Mouse (Mus musculus) ES-Bruce4 (cell line): Measurements from ENCODE around the gene Lamc1. TPM values are rescaled to one million over a fixed set of nuclear protein-coding genes. Genes with fewer than 3 reads are reported as not detected.
A peak's percentile ranks its signal among the peaks of the same experiment; 100 is the strongest.

ENCODE experiments used
- H3K27ac ChIP-seq: 2 replicates; pipeline ENCODE4 v1.5.1; 2012; ENCODE audit warnings: low read length, inconsistent platforms; ENCODE audit not compliant: insufficient read depth
- H3K27me3 ChIP-seq: 2 replicates; pipeline ENCODE4 v1.6.1; 2012; ENCODE audit warnings: mild to moderate bottlenecking, low read length, inconsistent platforms; ENCODE audit not compliant: control insufficient read depth, poor library complexity, insufficient read depth, severe bottlenecking
- H3K36me3 ChIP-seq: 2 replicates; pipeline ENCODE4 v1.6.1; 2012; ENCODE audit warnings: inconsistent platforms, mild to moderate bottlenecking, low read length, moderate library complexity; ENCODE audit not compliant: control insufficient read depth, poor library complexity, insufficient read depth, severe bottlenecking
- H3K4me1 ChIP-seq: one replicate; pipeline ENCODE4 v1.8.1; 2011; ENCODE audit warnings: low read length; ENCODE audit not compliant: control insufficient read depth, insufficient read depth
- H3K4me3 ChIP-seq: 2 replicates; pipeline ENCODE4 v1.5.1; 2011; ENCODE audit warnings: low read depth, mild to moderate bottlenecking, low read length
- H3K9ac ChIP-seq: 2 replicates; pipeline ENCODE4 v1.6.1; 2012; ENCODE audit warnings: low read depth, mild to moderate bottlenecking, inconsistent platforms; ENCODE audit not compliant: poor library complexity, severe bottlenecking
- H3K9me3 ChIP-seq: replicated peaks from 2 replicates; pipeline ENCODE4 v1.6.1; 2012; ENCODE audit warnings: mild to moderate bottlenecking, low read length, inconsistent platforms; ENCODE audit not compliant: control insufficient read depth, poor library complexity, insufficient read depth, severe bottlenecking
- CTCF ChIP-seq: IDR thresholded peaks from one replicate; pipeline ENCODE4 v1.8.1; 2011; ENCODE audit warnings: low read depth, low read length
- EP300 ChIP-seq: IDR thresholded peaks from 2 replicates; pipeline ENCODE4 v1.6.1; 2011; ENCODE audit warnings: low read depth, low read length; ENCODE audit not compliant: insufficient read depth
- POLR2A ChIP-seq: IDR thresholded peaks from one replicate; pipeline ENCODE4 v1.8.1; 2011; ENCODE audit warnings: low read length; ENCODE audit not compliant: insufficient read depth
- polyA plus RNA-seq: library from polyadenylated mRNA; stranded (reverse); fragments of >200 nt; gene quantifications from 2 replicates; pipeline ENCODE4 v1.2.4, GENCODE M21; 2011; ENCODE audit warnings: low read depth; ENCODE audit not compliant: missing spikeins, insufficient read depth, insufficient read length

Gene Lamc1
- 195 and 233 TPM in 2 replicates for polyA plus RNA-seq

GRCm38 (mm10) chr1:153332444-153333295 lies at the start of gene Lamc1:
Lamc1 (minus strand) TSS chr1:153332786.
- peak; percentile 86 for TF ChIP-seq POLR2A
- no peak for TF ChIP-seq CTCF
- peak; percentile 54; the same call in 1 of the 2 replicates for TF ChIP-seq EP300

GRCm38 (mm10) chr1:153380746-153381282 lies 48.2 kb upstream of the Lamc1 start:
- no peak overlapping the region for H3K9ac ChIP-seq
- TF ChIP-seq CTCF (no peak), EP300 (no peak), POLR2A (no peak)
- no peaks in the 10 kb centered on the region for H3K36me3 ChIP-seq
- H3K4me3 ChIP-seq, result no peak overlapping the region
- H3K27ac ChIP-seq, result no peak overlapping the region
- H3K4me1 ChIP-seq, result peaks cover 2% of the 10 kb centered on the region
- no peaks in the 10 kb centered on the region for H3K27me3 ChIP-seq
- H3K9me3 ChIP-seq, result no peaks in the 10 kb centered on the region

More at GRCm38 (mm10) chr1:153332444-153333295, at the start of gene Lamc1:
- no peaks in the 10 kb centered on the region for H3K9me3 ChIP-seq
- H3K4me1 ChIP-seq, result peaks cover 3% of the 10 kb centered on the region
- no peaks in the 10 kb centered on the region for H3K27me3 ChIP-seq
- peak within 1 kb of the TSS; percentile 82 for H3K4me3 ChIP-seq
- H3K9ac ChIP-seq, result peak within 1 kb of the TSS; percentile 94
- peak within 1 kb of the TSS; percentile 68 for H3K27ac ChIP-seq
- peaks cover 6% of the 10 kb centered on the region; the same call in 1 of the 2 replicates for H3K36me3 ChIP-seq

GRCm38 (mm10) chr1:153379832-153380231 lies 47.2 kb upstream of the Lamc1 start:
- H3K27ac ChIP-seq, result 0 out of 2 replicates have a peak overlapping the region, but pooled peaks have one; percentile 3
- TF ChIP-seq POLR2A, result no peak
- TF ChIP-seq EP300, result no peak
- TF ChIP-seq CTCF, result no peak
- H3K36me3 ChIP-seq, result no peaks in the 10 kb centered on the region
- no peaks in the 10 kb centered on the region for H3K9me3 ChIP-seq
- H3K27me3 ChIP-seq, result no peaks in the 10 kb centered on the region
- no peak overlapping the region for H3K4me3 ChIP-seq
- peaks cover 2% of the 10 kb centered on the region for H3K4me1 ChIP-seq
- H3K9ac ChIP-seq, result no peak overlapping the region

GRCm38 (mm10) chr1:153378587-153378986 lies 46.0 kb upstream of the Lamc1 start:
- no peak for TF ChIP-seq CTCF
- TF ChIP-seq POLR2A, result no peak
- TF ChIP-seq EP300, result no peak
- H3K9ac ChIP-seq, result no peak overlapping the region
- H3K36me3 ChIP-seq, result no peaks in the 10 kb centered on the region
- no peaks in the 10 kb centered on the region for H3K9me3 ChIP-seq
- H3K27ac ChIP-seq, result peak overlapping the region; percentile 82
- no peaks in the 10 kb centered on the region for H3K4me1 ChIP-seq
- no peak overlapping the region for H3K4me3 ChIP-seq
- no peaks in the 10 kb centered on the region for H3K27me3 ChIP-seq

- TF ChIP-seq EP300 (peak; percentile 85), CTCF (no peak)
- peak overlapping the region; percentile 97 for H3K27ac ChIP-seq
- H3K4me1 ChIP-seq, result no peaks in the 10 kb centered on the region
- H3K27me3 ChIP-seq, result no peaks in the 10 kb centered on the region
- no peaks in the 10 kb centered on the region for H3K9me3 ChIP-seq
- H3K4me3 ChIP-seq, result no peak overlapping the region
- no peak overlapping the region; the same call in 1 of the 2 replicates for H3K9ac ChIP-seq
- no peaks in the 10 kb centered on the region for H3K36me3 ChIP-seq
Measured at GRCm38 (mm10) chr1:153376446-153376845, 43.9 kb upstream of the Lamc1 start.

GRCm38 (mm10) chr1:153374136-153374535 lies 41.5 kb upstream of the Lamc1 start:
- H3K9me3 ChIP-seq, result no peaks in the 10 kb centered on the region
- H3K27me3 ChIP-seq, result no peaks in the 10 kb centered on the region
- H3K27ac ChIP-seq, result peak overlapping the region; percentile 43
- H3K4me1 ChIP-seq, result no peaks in the 10 kb centered on the region
- no peak for TF ChIP-seq EP300
- TF ChIP-seq POLR2A, result no peak
- no peak for TF ChIP-seq CTCF
- H3K9ac ChIP-seq, result no peak overlapping the region
- H3K4me3 ChIP-seq, result no peak overlapping the region
- H3K36me3 ChIP-seq, result no peaks in the 10 kb centered on the region
